Mouse (Mus musculus) hindbrain, postnatal 0 days (tissue): ENCODE results near the gene Lrba. TPM values are rescaled to one million over a fixed set of nuclear protein-coding genes. Genes with fewer than 3 reads are reported as not detected.

Source experiments
- ATAC-seq: fragments of 200-750 bp; cut with Nextera tagmentation; 2 replicates; pipeline ENCODE4 v1.8.0; 2017; ENCODE audit warnings: mild to moderate bottlenecking, moderate TSS enrichment, moderate library complexity
- DNase-seq: peaks from one replicate; pipeline ENCODE4 v3.0.0-alpha.2; 2015; ENCODE audit warnings: low spot score
- H3K27ac ChIP-seq: fragments of 300-500 bp; sonication (generic); 2 replicates; pipeline ENCODE4 v1.5.1; 2014; ENCODE audit warnings: mild to moderate bottlenecking
- H3K27me3 ChIP-seq: fragments of 300-500 bp; sonication (generic); 2 replicates; pipeline ENCODE4 v1.6.1; 2014; ENCODE audit warnings: low read length, mixed read lengths; ENCODE audit not compliant: insufficient read depth
- H3K36me3 ChIP-seq: fragments of 300-500 bp; sonication (generic); 2 replicates; pipeline ENCODE4 v1.6.1; 2014; ENCODE audit warnings: low read length, mixed read lengths; ENCODE audit not compliant: insufficient read depth
- H3K4me1 ChIP-seq: fragments of 300-500 bp; sonication (generic); 2 replicates; pipeline ENCODE4 v1.6.1; 2014; ENCODE audit warnings: antibody characterized with exemption, low read length, mixed read lengths; ENCODE audit not compliant: insufficient read depth
- H3K4me2 ChIP-seq: fragments of 300-500 bp; sonication (generic); 2 replicates; pipeline ENCODE4 v1.6.1; 2014; ENCODE audit warnings: low read depth, mild to moderate bottlenecking, low read length, moderate library complexity, mixed read lengths
- H3K4me3 ChIP-seq: fragments of 300-500 bp; sonication (generic); 2 replicates; pipeline ENCODE4 v1.5.1; 2014; ENCODE audit warnings: low read length
- H3K9ac ChIP-seq: fragments of 300-500 bp; sonication (generic); replicated peaks from 2 replicates; pipeline ENCODE4 v1.6.1; 2014; ENCODE audit warnings: mild to moderate bottlenecking, low read length, moderate library complexity, mixed read lengths
- H3K9me3 ChIP-seq: fragments of 300-500 bp; sonication (generic); 2 replicates; pipeline ENCODE4 v1.6.1; 2016; ENCODE audit warnings: low read length, mixed read lengths
- CTCF ChIP-seq: IDR thresholded peaks from 2 replicates; pipeline ENCODE4 v1.5.1; 2016; ENCODE audit warnings: antibody characterized with exemption, control low read depth, low read depth
- WGBS: fragments of 180-500 bp; shearing (Covaris S2); extraction: QIAGEN DNeasy Blood & Tissue Kit; methylation state at CpG from one replicate; pipeline ENCODE4 v1.1.7; 2014; 5-methylcytosine and 5-hydroxymethylcytosine counted together
- polyA plus RNA-seq: library from polyadenylated mRNA; unstranded; fragments of >200 nt; fragmentation: Nextera tagmentation; extraction: Ambion mirVana; gene quantifications from 2 replicates; pipeline ENCODE4 v1.2.1, GENCODE M21; 2015
- total RNA-seq: library from RNA; depleted of rRNA; stranded (reverse); fragments of >200 nt; gene quantifications from 2 replicates; pipeline ENCODE4 v1.2.3, GENCODE M21; 2014

Lrba gene
- total and polyA plus RNA-seq, 2 experiments from 2014 or later: 5.5 to 36.6 TPM

DNA sequence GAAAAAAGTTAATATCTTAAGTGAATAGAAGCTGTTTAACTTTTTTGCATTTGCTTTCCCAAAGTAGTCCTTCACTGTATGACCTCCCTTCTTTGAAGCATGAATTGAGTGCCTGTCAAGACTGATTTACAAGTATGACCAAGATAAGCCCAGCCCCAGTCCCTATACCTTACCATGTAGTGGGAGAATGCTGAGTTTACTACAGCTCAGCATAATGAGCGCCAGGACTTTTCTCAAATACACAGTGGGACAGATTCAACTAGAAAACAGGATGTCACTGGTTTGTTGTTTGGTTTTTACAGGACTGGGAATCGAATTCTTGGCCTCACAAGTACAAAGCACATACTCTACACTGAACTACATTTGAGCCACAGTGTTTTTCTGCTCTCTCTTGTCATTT lies 490.0 kb downstream of the Lrba start:
- Histone ChIP-seq H3K36me3 (no peaks in the 10 kb centered on the region), H3K27me3 (no peaks in the 10 kb centered on the region), H3K4me1 (no peaks in the 10 kb centered on the region), H3K9ac (no peak overlapping the region), H3K27ac (no peak overlapping the region), H3K4me3 (no peak overlapping the region), H3K9me3 (no peaks in the 10 kb centered on the region), H3K4me2 (no peak overlapping the region)
- ATAC-seq (no peak), DNase-seq (no peak)
- 79% methylated on average over 2 of the region's 2 CpGs for WGBS
- no peak for TF ChIP-seq CTCF

DNA sequence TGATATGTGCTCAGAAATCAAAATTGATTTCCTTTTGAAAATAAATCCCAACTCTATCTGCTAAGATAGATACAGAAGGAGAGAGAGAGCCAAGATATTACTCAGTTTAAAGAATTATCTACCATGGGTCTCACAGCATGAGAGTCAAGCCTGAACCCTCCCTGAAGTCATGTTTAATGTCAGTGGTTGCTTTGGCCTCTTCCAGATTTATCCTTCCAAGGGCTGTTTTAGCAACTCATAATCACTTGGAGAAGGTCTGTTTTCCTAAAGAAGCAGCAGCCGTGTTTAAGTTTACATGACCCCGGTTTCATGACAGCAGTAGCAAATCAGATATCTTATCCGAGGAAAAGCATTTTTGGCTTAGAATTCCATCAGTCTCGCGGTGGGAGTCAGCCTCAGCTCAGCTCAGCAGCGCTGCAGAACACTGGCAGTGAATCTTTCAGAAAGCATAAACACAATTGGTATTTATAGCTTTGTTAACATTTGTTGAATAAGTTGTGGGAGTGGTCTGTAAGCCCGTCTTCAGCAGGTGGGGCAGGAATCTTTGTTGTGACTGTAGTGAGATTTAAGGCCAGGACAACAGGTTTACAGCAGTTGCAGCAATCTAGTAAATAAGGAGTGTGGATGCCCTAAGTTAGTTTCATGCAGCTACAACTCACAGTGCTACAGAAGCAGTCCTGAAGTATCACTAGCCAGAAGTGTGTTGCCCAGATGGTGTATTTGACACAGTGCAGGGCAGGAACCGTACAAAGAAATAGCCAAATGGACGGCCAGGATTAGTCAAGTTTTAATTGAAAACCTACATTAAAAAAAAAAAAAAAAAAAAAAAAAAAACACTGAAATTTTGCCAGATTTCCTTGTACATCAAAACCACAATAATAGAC lies 499.2 kb downstream of the Lrba start:
- Histone ChIP-seq H3K4me1 (no peaks in the 10 kb centered on the region), H3K4me3 (no peak overlapping the region), H3K36me3 (no peaks in the 10 kb centered on the region), H3K27ac (no peak overlapping the region), H3K4me2 (no peak overlapping the region), H3K27me3 (no peaks in the 10 kb centered on the region), H3K9me3 (no peaks in the 10 kb centered on the region), H3K9ac (no peak overlapping the region)
- ATAC-seq (no peak), DNase-seq (no peak)
- 40% methylated on average over 9 of the region's 9 CpGs for WGBS
- TF ChIP-seq CTCF: no peak

DNA sequence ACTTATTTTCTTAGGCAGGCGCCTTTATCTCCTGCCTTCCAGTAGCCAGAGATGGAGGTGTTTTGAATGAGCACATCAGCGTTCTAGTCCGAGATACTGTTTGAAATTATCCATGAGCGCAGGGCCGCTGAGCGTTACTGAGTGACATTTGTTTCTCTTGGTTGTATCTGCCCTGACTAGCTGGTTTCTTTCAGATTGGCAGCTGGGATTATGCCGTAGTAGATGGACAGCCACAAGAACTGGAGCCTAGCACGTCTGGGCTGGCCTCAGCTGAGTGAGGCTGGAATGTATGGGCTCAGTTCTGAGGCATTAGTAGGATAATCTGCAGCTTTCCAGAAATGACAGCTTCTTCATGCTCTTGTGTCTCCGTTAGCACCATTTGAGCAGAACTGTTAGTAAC lies 500.6 kb downstream of the Lrba start:
- DNase-seq (no peak), ATAC-seq (no peak)
- Histone ChIP-seq H3K9ac (no peak overlapping the region), H3K4me3 (no peak overlapping the region), H3K4me1 (no peaks in the 10 kb centered on the region), H3K4me2 (no peak overlapping the region), H3K9me3 (no peaks in the 10 kb centered on the region), H3K27me3 (no peaks in the 10 kb centered on the region), H3K36me3 (no peaks in the 10 kb centered on the region), H3K27ac (no peak overlapping the region)
- no peak for TF ChIP-seq CTCF
- WGBS: 78% methylated on average over 9 of the region's 9 CpGs

DNA sequence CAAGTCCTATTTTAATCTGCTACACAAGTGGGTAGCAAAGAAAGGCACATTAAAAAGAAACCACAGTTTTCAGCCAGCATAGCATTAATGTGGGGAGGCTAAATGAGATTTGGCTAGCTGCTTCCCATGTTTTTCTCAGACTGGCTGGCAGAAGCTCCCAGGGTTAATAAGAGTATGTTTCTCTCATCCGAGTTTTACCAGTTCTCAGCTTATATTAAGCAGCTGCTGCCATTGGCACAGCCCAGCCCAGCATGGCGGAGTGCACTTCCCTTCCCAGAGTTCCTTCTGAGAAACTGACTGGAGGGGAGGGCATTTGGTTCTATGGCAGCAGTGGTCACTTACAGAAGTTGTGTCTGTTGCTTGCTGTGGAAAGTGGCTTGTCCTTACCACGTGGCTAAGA lies 514.4 kb downstream of the Lrba start:
- WGBS: 50% methylated on average over 3 of the region's 3 CpGs
- Histone ChIP-seq H3K4me3 (no peak overlapping the region), H3K4me2 (no peak overlapping the region), H3K27ac (no peak overlapping the region; the same call in 1 of the 2 replicates), H3K36me3 (no peaks in the 10 kb centered on the region; the same call in 1 of the 2 replicates), H3K9me3 (no peaks in the 10 kb centered on the region), H3K9ac (no peak overlapping the region), H3K4me1 (no peaks in the 10 kb centered on the region; the same call in 1 of the 2 replicates), H3K27me3 (no peaks in the 10 kb centered on the region)
- DNase-seq (no peak), ATAC-seq (no peak)
- no peak for TF ChIP-seq CTCF

DNA sequence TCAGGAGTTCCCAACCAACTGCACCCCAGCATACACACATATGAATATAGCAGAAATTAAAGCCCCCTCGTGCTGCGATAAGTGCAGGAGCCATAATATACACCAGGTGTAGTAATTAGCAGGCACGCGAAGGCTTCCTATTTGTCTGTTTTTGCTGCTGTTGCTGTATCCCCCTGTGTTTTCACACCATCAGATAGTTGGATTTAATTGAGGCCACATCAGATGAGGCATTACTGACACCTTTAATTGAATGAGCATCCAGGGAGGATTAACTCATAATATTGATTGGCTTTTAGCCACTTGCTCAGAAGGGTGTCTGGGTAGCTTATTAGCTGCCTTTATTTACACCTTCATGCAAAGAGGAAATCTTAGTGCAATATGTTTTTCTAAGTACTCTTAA lies 515.3 kb downstream of the Lrba start:
- Histone ChIP-seq H3K4me3 (no peak overlapping the region), H3K4me2 (no peak overlapping the region), H3K36me3 (no peaks in the 10 kb centered on the region; the same call in 1 of the 2 replicates), H3K27me3 (no peaks in the 10 kb centered on the region), H3K27ac (no peak overlapping the region), H3K4me1 (no peaks in the 10 kb centered on the region; the same call in 1 of the 2 replicates), H3K9me3 (no peaks in the 10 kb centered on the region), H3K9ac (no peak overlapping the region)
- no peak for TF ChIP-seq CTCF
- peak; percentile 69 for DNase-seq
- WGBS: 46% methylated on average over 4 of the region's 4 CpGs
- ATAC-seq: peak; percentile 35; the same call in 1 of the 2 replicates

DNA sequence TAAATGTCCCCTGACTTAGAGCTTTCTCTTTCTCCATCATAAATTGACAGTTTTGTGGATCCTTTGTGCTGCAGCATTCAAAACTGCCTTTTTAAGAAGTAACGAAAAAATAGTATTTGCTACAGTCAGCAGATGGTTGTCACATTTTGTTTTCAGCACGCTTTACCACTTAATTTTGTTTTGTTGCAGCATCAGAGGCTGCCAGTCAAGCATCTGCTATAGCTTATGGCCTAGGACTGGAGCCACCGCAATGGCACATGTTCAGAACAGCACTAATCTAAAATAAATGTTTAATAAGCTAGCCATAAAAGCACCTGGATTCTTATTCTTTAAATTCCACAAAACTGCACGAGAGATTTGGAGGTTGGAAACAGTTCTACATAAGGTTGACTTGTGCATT lies 520.9 kb downstream of the Lrba start:
- no peak for TF ChIP-seq CTCF
- ATAC-seq (peak; percentile 75), DNase-seq (peak; percentile 73)
- H3K4me3 ChIP-seq: no peak overlapping the region
- WGBS: 41% methylated on average over 4 of the region's 4 CpGs
- H3K27me3 ChIP-seq: no peaks in the 10 kb centered on the region
- H3K4me2 ChIP-seq: no peak overlapping the region; the same call in 1 of the 2 replicates
- H3K9me3 ChIP-seq: no peaks in the 10 kb centered on the region
- H3K36me3 ChIP-seq: no peaks in the 10 kb centered on the region; the same call in 1 of the 2 replicates
- H3K4me1 ChIP-seq: no peaks in the 10 kb centered on the region
- H3K27ac ChIP-seq: peak overlapping the region; percentile 71
- no peak overlapping the region for H3K9ac ChIP-seq
